10 mouse cellular contexts compared by ENCODE assay signal in the genomic region with DNA sequence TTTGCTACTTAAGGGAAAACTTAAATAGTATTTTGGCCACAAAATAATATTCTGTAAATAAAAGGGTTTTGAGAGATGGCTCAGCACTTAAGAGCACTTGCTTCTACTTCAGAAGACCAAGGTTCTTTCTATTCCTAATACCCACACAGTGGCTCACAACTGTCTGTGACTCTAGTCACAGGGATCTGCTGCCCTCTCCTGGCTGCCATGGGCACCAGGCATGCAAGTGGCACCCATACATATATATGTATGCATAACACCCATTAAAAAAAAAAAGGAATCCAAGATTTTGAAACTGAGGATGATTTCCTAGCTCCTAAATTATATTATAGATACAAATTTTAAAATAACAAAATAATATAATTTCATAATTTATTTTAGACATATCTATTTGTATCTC. TPM values are rescaled to one million over a fixed set of nuclear protein-coding genes. Genes with fewer than 3 reads are reported as not detected.
DNase-seq lines count a peak whose midpoint lies in the region; ATAC-seq and TF ChIP-seq lines count a peak whose summit lies in the region.
"Had no signal": no experiment of that assay in that cellular context is flagged by ENCODE, and none has a peak within 500 bp of the region (broad histone marks: within the 10 kb centered on the region; RNA-seq: fewer than 3 reads in every experiment).

No protein-coding gene starts in this region.

- TF ChIP-seq POLR2A in cerebellum, adult 2 months (IDR thresholded peaks at IDR 0.05; ENCODE audit: borderline replicate concordance, insufficient read depth, low read length), result no peak
- no peak for TF ChIP-seq POLR2A in liver, adult 2 months (IDR thresholded peaks at IDR 0.05; ENCODE audit: extremely low read depth, insufficient read depth, low read length)

- no peaks in the 10 kb centered on the region for H3K9me3 ChIP-seq in midbrain, embryonic 11.5 days (ENCODE audit: control insufficient read depth, low read length)
- no peaks in the 10 kb centered on the region for H3K9me3 ChIP-seq in midbrain, embryonic 10.5 days (replicated peaks)
- H3K9me3 ChIP-seq: neural tube, embryonic 13.5 days had no signal

- no peak for DNase-seq in cerebellum, adult 2 months
- no peak for DNase-seq in cerebellum, adult 11 months
- no peak for DNase-seq in midbrain, embryonic 11.5 days (ENCODE audit: low spot score, missing footprints)
- DNase-seq in midbrain, embryonic 10.5 days (ENCODE audit: low spot score), result no peak
- peak; percentile 60 for DNase-seq in embryo, embryonic 11 days
- no peak for DNase-seq in liver, adult 2 months (ENCODE audit: extremely low read depth, low read depth, low spot score)
- no peak for DNase-seq in gastrocnemius, adult 18-20 months (ENCODE audit: low spot score)

- H3K27ac ChIP-seq in cerebellum, adult 2 months (ENCODE audit: insufficient read depth, low read length), result no peak overlapping the region
- no peak overlapping the region for H3K27ac ChIP-seq in midbrain, embryonic 11.5 days (ENCODE audit: low read depth, low read length)
- H3K27ac ChIP-seq in midbrain, embryonic 10.5 days (replicated peaks), result no peak overlapping the region
- no peak overlapping the region for H3K27ac ChIP-seq in liver, adult 2 months (replicated peaks; ENCODE audit: insufficient read depth, low read depth, low read length)
- H3K27ac ChIP-seq: neural tube, embryonic 13.5 days had no signal

- no peaks in the 10 kb centered on the region for H3K79me2 ChIP-seq in liver, adult 2 months (ENCODE audit: control insufficient read depth, insufficient read depth, low read length)

- peaks cover 17% of the 10 kb centered on the region; the same call in 1 of the 2 replicates for H3K36me3 ChIP-seq in midbrain, embryonic 11.5 days (ENCODE audit: control insufficient read depth, insufficient read depth, low read length)
- peaks cover 85% of the 10 kb centered on the region for H3K36me3 ChIP-seq in midbrain, embryonic 10.5 days
- H3K36me3 ChIP-seq in liver, adult 2 months (ENCODE audit: control insufficient read depth, insufficient read depth, low read length), result peaks cover 43% of the 10 kb centered on the region

- ATAC-seq in midbrain, embryonic 11.5 days (ENCODE audit: low FRiP score), result peak; percentile 78; the same call in 1 of the 2 replicates
- ATAC-seq in neutrophil, adult 5-6 weeks (ENCODE audit: extremely low read depth, insufficient number of reproducible peaks, low FRiP score, poor library complexity, severe bottlenecking), result peak; percentile 87

- no peak overlapping the region for H3K9ac ChIP-seq in midbrain, embryonic 11.5 days (ENCODE audit: low read length)
- no peak overlapping the region for H3K9ac ChIP-seq in liver, adult 2 months (ENCODE audit: low read depth, low read length)
- H3K9ac ChIP-seq: neural tube, embryonic 13.5 days had no signal

- H3K4me2 ChIP-seq in midbrain, embryonic 11.5 days, result no peak overlapping the region
- H3K4me2 ChIP-seq: neural tube, embryonic 13.5 days had no signal

- H3K4me3 ChIP-seq in cerebellum, adult 2 months (replicated peaks; ENCODE audit: insufficient read depth, low read depth, low read length), result no peak overlapping the region
- no peak overlapping the region for H3K4me3 ChIP-seq in midbrain, embryonic 11.5 days (ENCODE audit: low read depth, low read length)
- no peak overlapping the region for H3K4me3 ChIP-seq in midbrain, embryonic 10.5 days
- no peak overlapping the region for H3K4me3 ChIP-seq in liver, adult 2 months (ENCODE audit: insufficient read depth, low read depth, low read length)
- H3K4me3 ChIP-seq: neural tube, embryonic 13.5 days had no signal

- no peaks in the 10 kb centered on the region for H3K27me3 ChIP-seq in cerebellum, adult 2 months (ENCODE audit: control insufficient read depth, insufficient read depth, low read length)
- H3K27me3 ChIP-seq in midbrain, embryonic 11.5 days (ENCODE audit: control insufficient read depth, insufficient read depth, low read length), result no peaks in the 10 kb centered on the region
- no peaks in the 10 kb centered on the region for H3K27me3 ChIP-seq in midbrain, embryonic 10.5 days (ENCODE audit: low read depth, poor library complexity, severe bottlenecking)
- H3K27me3 ChIP-seq in liver, adult 2 months (ENCODE audit: control insufficient read depth, insufficient read depth, low read length), result no peaks in the 10 kb centered on the region
- H3K27me3 ChIP-seq: neural tube, embryonic 13.5 days had no signal

- peak; percentile 36; the same call in 1 of the 2 replicates for TF ChIP-seq CTCF in cerebellum, adult 2 months (IDR thresholded peaks at IDR 0.05; ENCODE audit: borderline replicate concordance, insufficient read depth, low read depth, low read length)
- peak; percentile 77 for TF ChIP-seq CTCF in liver, adult 2 months (IDR thresholded peaks at IDR 0.05; ENCODE audit: low read depth, low read length)

- no peaks in the 10 kb centered on the region for H3K4me1 ChIP-seq in cerebellum, adult 2 months (ENCODE audit: control insufficient read depth, insufficient read depth, low read length)
- H3K4me1 ChIP-seq in midbrain, embryonic 11.5 days (ENCODE audit: control insufficient read depth, insufficient read depth, low read length), result no peaks in the 10 kb centered on the region
- H3K4me1 ChIP-seq in midbrain, embryonic 10.5 days, result no peaks in the 10 kb centered on the region
- no peaks in the 10 kb centered on the region for H3K4me1 ChIP-seq in liver, adult 2 months (ENCODE audit: control insufficient read depth, insufficient read depth, low read length)
- H3K4me1 ChIP-seq: neural tube, embryonic 13.5 days had no signal

RNA-seq across cellular contexts. Expression of gene Atxn7, which starts 10.8 kb away (rescaled TPM):
- 24.0 and 24.9 TPM in 2 replicates for polyA plus RNA-seq in cerebellum, adult 2 months (2012; rRNA removed)
- 5.2 and 5.7 TPM in 2 replicates for polyA plus RNA-seq in midbrain, embryonic 11.5 days (2014; fragmentation: Nextera tagmentation; extraction: Ambion mirVana)
- 3.5 and 3.6 TPM in 2 replicates for polyA plus RNA-seq in midbrain, embryonic 10.5 days (2016; fragmentation: Nextera tagmentation; extraction: Ambion mirVana)
- 13.2 and 14.9 TPM in 2 replicates for total RNA-seq in liver, adult 2 months (2014; rRNA removed)
- polyA plus RNA-seq in liver, adult 2 months (2012; rRNA removed), result 14.2 and 16.8 TPM in 2 replicates
- 58.4 and 58.7 TPM in 2 replicates for total RNA-seq in neutrophil, adult 5-6 weeks (2017)
- 10 to 100 TPM; 20.4 to 23.3 TPM for total RNA-seq in gastrocnemius, adult 18-20 months (2021)

RNA-seq across cellular contexts. Expression of gene Thoc7, which starts 11.3 kb away (rescaled TPM):
- polyA plus RNA-seq in cerebellum, adult 2 months (2012; rRNA removed), result 109 and 116 TPM in 2 replicates
- 268 and 279 TPM in 2 replicates for polyA plus RNA-seq in midbrain, embryonic 11.5 days (2014; fragmentation: Nextera tagmentation; extraction: Ambion mirVana)
- polyA plus RNA-seq in midbrain, embryonic 10.5 days (2016; fragmentation: Nextera tagmentation; extraction: Ambion mirVana), result 231 and 235 TPM in 2 replicates
- total RNA-seq in liver, adult 2 months (2014; rRNA removed), result 41.5 and 53.3 TPM in 2 replicates
- polyA plus RNA-seq in liver, adult 2 months (2012; rRNA removed), result 13.8 and 16.5 TPM in 2 replicates
- 78.8 and 87.5 TPM in 2 replicates for total RNA-seq in neutrophil, adult 5-6 weeks (2017)
- total RNA-seq in gastrocnemius, adult 18-20 months (2021), result 100 to 1,000 TPM; 120 to 140 TPM

RNA-seq across cellular contexts. Expression of gene Gm281, which starts 36.1 kb away (rescaled TPM):
- not detected in 2 replicates for polyA plus RNA-seq in cerebellum, adult 2 months (2012; rRNA removed)
- not detected in 2 replicates for polyA plus RNA-seq in midbrain, embryonic 11.5 days (2014; fragmentation: Nextera tagmentation; extraction: Ambion mirVana)
- polyA plus RNA-seq in midbrain, embryonic 10.5 days (2016; fragmentation: Nextera tagmentation; extraction: Ambion mirVana), result not detected in 2 replicates
- not detected in 2 replicates for total RNA-seq in liver, adult 2 months (2014; rRNA removed)
- polyA plus RNA-seq in liver, adult 2 months (2012; rRNA removed), result not detected in 2 replicates
- not detected in 2 replicates for total RNA-seq in neutrophil, adult 5-6 weeks (2017)
- total RNA-seq in gastrocnemius, adult 18-20 months (2021), result not detected
- polyA plus RNA-seq: heart, embryonic 14.5 days; neural tube, embryonic 13.5 days had no signal
